Mouse (Mus musculus) embryo, embryonic 10.5 days (tissue): ENCODE measurements around the gene Nlrp10.

Experiments
- DNase-seq: peaks from one replicate; pipeline ENCODE4 v3.0.0-alpha.2; 2015; ENCODE audit warnings: low spot score

Nlrp10 gene

GRCm38 (mm10) chr7:108894320-108894719 is 35.7 kb downstream of the Nlrp10 start, which contains the start of gene Olfr519:
TSS of gene Olfr519 (minus strand) at chr7:108894420.
- DNase-seq = no peak

DNA sequence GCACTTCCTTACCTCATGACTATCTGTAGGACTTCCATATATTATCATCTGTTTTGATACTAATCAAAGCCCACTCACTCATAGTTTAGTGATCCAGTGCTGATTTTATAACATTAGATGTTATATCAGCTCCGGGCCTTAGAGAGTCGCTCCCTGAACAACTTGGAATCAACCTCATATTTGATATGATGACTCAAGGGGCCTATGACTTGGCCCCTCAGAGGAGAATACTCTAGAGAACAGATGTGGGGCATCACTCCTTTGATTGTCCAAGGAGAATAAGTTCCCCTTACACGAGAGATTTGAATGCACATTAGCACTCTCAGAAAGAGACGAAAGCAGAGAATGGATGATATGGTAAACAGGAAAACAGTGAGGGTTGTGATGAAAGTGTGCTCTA is 45.1 kb downstream of the Nlrp10 start, which contains the start of gene Olfr518:
Gene Olfr518, minus strand, starts transcription at position 101 of the 400 bp plus-strand sequence.
- no peak for DNase-seq

- DNase-seq = no peak
These were observed 57.7 kb downstream of the Nlrp10 start, which contains the start of gene Olfr517 for GRCm38 (mm10) chr7:108872279-108872678. TSS of gene Olfr517 (minus strand) at chr7:108872379.
